Mouse (Mus musculus) neural tube, embryonic 15.5 days (tissue): Measurements from ENCODE around the gene Commd2. TPM values are rescaled to one million over a fixed set of nuclear protein-coding genes. Genes with fewer than 3 reads are reported as not detected.

Experiments
- ATAC-seq: fragments of 200-750 bp; cut with Nextera tagmentation; 2 replicates; pipeline ENCODE4 v1.8.0; 2017; ENCODE audit warnings: mild to moderate bottlenecking, moderate TSS enrichment, moderate library complexity; ENCODE audit not compliant: low FRiP score
- H3K27ac ChIP-seq: fragments of 300-500 bp; sonication (generic); replicated peaks from 2 replicates; pipeline ENCODE4 v1.5.1; 2015; ENCODE audit warnings: mild to moderate bottlenecking, inconsistent platforms
- H3K27me3 ChIP-seq: fragments of 300-500 bp; sonication (generic); replicated peaks from 2 replicates; pipeline ENCODE4 v1.6.1; 2015; ENCODE audit warnings: inconsistent platforms
- H3K36me3 ChIP-seq: fragments of 300-500 bp; sonication (generic); 2 replicates; pipeline ENCODE4 v1.6.1; 2015; ENCODE audit warnings: inconsistent platforms
- H3K4me1 ChIP-seq: fragments of 300-500 bp; sonication (generic); 2 replicates; pipeline ENCODE4 v1.6.1; 2015; ENCODE audit warnings: inconsistent platforms
- H3K4me2 ChIP-seq: fragments of 300-500 bp; sonication (generic); 2 replicates; pipeline ENCODE4 v1.6.1; 2015; ENCODE audit warnings: inconsistent platforms, mild to moderate bottlenecking, moderate library complexity
- H3K4me3 ChIP-seq: fragments of 300-500 bp; sonication (generic); replicated peaks from 2 replicates; pipeline ENCODE4 v1.5.1; 2015; ENCODE audit warnings: mild to moderate bottlenecking, inconsistent platforms
- H3K9ac ChIP-seq: fragments of 300-500 bp; sonication (generic); replicated peaks from 2 replicates; pipeline ENCODE4 v1.6.1; 2015; ENCODE audit warnings: mild to moderate bottlenecking, inconsistent platforms
- H3K9me3 ChIP-seq: fragments of 300-500 bp; sonication (generic); replicated peaks from 2 replicates; pipeline ENCODE4 v1.6.1; 2016; ENCODE audit warnings: inconsistent platforms
- WGBS: fragments of 180-500 bp; shearing (Covaris S2); methylation state at CpG from one replicate; pipeline ENCODE4 v1.1.7; 2015; ENCODE audit warnings: mixed read lengths; 5-methylcytosine and 5-hydroxymethylcytosine counted together
- polyA plus RNA-seq: library from polyadenylated mRNA; unstranded; fragments of >200 nt; fragmentation: Nextera tagmentation; extraction: Ambion mirVana; gene quantifications from 2 replicates; pipeline ENCODE4 v1.2.1, GENCODE M21; 2015

Gene Commd2
- polyA plus RNA-seq, 1 experiment from 2014 or later = 64.6 TPM

DNA sequence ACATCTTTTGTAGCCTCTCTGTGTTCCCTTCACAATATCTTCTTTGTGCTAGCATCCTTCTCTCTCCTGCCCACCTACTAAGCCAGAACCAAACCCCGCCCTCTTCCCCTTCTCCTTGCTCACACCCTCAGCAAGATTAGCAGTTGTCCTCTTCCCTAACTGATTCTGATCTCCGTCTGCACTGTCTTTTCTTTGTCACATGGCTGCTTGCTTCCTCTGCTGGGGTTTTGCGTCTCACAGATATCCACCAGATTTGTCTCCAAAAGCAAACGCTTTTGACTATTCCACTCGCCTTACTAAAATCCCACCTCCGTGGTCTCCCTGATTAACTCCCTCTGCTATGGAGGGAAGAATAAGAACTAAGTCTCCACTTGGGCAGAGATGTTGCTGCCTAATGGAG is 7.1 kb upstream of the Commd2 start:
- whole genome bisulfite sequencing = 74% methylated on average over 6 of the region's 6 CpGs
- no peaks in the 10 kb centered on the region for H3K36me3 ChIP-seq
- H3K4me2 ChIP-seq = no peak overlapping the region
- H3K4me1 ChIP-seq = no peaks in the 10 kb centered on the region
- no peak overlapping the region for H3K9ac ChIP-seq
- ATAC-seq = no peak
- H3K9me3 ChIP-seq = no peaks in the 10 kb centered on the region
- no peak overlapping the region for H3K4me3 ChIP-seq
- no peak overlapping the region for H3K27ac ChIP-seq
- no peaks in the 10 kb centered on the region for H3K27me3 ChIP-seq

DNA sequence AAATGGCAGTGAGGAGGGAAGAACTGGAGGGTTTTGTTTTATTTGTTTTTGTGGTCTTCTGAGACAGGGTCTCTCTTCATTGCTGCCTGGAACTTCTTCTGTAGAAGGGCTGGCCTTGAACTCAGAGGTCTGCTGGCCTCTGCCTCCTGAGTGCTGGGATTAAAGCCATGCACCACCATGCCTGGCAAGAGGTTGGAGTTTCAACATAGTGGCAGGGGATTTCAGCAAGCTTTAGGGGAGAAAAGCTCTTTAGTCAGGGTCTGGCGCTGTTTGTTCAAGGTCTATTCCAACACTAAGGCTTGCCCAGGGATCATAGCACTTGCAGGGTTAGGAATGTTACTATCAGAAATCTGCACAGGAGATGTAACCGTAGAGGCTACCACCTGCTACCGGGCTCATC is 2.1 kb upstream of the Commd2 start:
- 87% methylated on average over 3 of the region's 3 CpGs for WGBS
- Histone ChIP-seq H3K9me3 (no peaks in the 10 kb centered on the region), H3K27ac (no peak overlapping the region), H3K36me3 (no peaks in the 10 kb centered on the region), H3K4me3 (no peak overlapping the region), H3K4me1 (peaks cover 9% of the 10 kb centered on the region), H3K4me2 (no peak overlapping the region), H3K9ac (no peak overlapping the region), H3K27me3 (no peaks in the 10 kb centered on the region)
- ATAC-seq = no peak

GRCm38 (mm10) chr3:57652485-57652884 is 970 bp upstream of the Commd2 start:
- no peak overlapping the region for H3K9ac ChIP-seq
- H3K9me3 ChIP-seq = no peaks in the 10 kb centered on the region
- H3K36me3 ChIP-seq = no peaks in the 10 kb centered on the region
- no peak overlapping the region for H3K27ac ChIP-seq
- no peak overlapping the region for H3K4me2 ChIP-seq
- H3K4me3 ChIP-seq = no peak overlapping the region
- ATAC-seq = no peak
- H3K4me1 ChIP-seq = peaks cover 9% of the 10 kb centered on the region
- 92% methylated on average over 3 of the region's 3 CpGs for WGBS
- H3K27me3 ChIP-seq = no peaks in the 10 kb centered on the region

DNA sequence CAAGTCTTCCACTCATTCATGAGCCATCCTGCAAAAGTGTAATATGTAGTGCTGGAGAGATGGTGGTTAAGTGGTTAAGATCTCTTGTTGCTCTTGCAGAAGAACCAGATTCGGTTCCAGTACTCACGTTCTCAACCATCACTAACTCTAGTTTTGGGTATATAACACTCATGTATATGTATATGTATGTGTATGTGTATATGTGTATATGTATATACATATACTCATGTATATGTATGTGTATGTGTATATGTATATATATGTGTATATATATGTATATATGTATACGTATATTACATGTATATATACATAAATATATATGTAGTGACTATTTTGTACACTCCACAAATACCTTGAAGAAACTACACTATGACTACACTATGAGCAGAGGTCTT is 347 bp upstream of the Commd2 start:
- Histone ChIP-seq H3K4me2 (peak overlapping the region; percentile 74), H3K4me1 (peaks cover 9% of the 10 kb centered on the region), H3K4me3 (peak overlapping the region; percentile 81), H3K9me3 (no peaks in the 10 kb centered on the region), H3K9ac (peak overlapping the region; percentile 72), H3K27me3 (no peaks in the 10 kb centered on the region), H3K27ac (peak overlapping the region; percentile 82), H3K36me3 (no peaks in the 10 kb centered on the region)
- 71% methylated on average over 3 of the region's 3 CpGs for WGBS
- peak; percentile 32 for ATAC-seq

DNA sequence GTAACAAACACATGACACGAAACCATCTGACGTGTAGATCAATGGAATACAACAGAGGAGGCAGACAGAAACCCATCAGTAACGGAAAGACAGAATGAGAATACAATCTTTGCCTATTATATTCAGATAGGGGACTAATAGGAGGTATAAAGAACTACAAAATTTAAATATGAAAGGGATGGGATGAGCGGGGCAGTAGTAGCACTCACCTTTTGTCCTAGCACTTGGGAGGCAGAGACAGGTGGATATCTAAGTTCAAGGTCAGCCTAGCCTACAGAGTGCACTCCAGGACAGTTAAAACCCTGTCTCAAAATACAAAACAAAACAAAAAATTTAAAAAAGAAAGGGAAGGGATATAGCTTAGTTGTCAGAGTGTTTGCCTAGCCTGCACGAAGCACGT is 8.3 kb downstream of the Commd2 start:
- WGBS = 92% methylated on average over 6 of the region's 6 CpGs
- H3K27ac ChIP-seq = no peak overlapping the region
- H3K9me3 ChIP-seq = no peaks in the 10 kb centered on the region
- ATAC-seq = no peak
- H3K4me2 ChIP-seq = no peak overlapping the region
- no peaks in the 10 kb centered on the region for H3K27me3 ChIP-seq
- peaks cover 16% of the 10 kb centered on the region for H3K36me3 ChIP-seq
- no peak overlapping the region for H3K4me3 ChIP-seq
- no peaks in the 10 kb centered on the region for H3K4me1 ChIP-seq
- H3K9ac ChIP-seq = no peak overlapping the region

DNA sequence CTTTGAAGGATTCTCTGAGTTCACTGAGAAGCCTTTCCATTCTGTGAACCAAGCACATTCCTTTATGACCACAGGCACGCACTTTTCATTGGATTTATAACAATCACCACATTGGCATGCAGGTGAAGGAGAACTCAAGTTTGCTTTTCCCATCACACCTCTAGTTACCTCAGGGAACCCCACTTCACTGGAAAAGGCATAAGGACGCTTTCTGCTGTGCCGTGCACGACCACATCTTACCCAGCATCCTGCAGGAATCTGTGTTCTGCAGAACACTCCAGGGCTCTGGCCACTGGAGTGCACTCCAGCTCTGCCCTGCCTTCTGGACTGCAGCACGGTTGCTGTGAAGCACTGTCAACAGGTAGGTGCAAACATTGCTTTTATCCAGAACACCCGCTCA is 13.9 kb downstream of the Commd2 start:
- 84% methylated on average over 6 of the region's 6 CpGs for WGBS
- Histone ChIP-seq H3K36me3 (no peaks in the 10 kb centered on the region), H3K4me3 (no peak overlapping the region)

DNA sequence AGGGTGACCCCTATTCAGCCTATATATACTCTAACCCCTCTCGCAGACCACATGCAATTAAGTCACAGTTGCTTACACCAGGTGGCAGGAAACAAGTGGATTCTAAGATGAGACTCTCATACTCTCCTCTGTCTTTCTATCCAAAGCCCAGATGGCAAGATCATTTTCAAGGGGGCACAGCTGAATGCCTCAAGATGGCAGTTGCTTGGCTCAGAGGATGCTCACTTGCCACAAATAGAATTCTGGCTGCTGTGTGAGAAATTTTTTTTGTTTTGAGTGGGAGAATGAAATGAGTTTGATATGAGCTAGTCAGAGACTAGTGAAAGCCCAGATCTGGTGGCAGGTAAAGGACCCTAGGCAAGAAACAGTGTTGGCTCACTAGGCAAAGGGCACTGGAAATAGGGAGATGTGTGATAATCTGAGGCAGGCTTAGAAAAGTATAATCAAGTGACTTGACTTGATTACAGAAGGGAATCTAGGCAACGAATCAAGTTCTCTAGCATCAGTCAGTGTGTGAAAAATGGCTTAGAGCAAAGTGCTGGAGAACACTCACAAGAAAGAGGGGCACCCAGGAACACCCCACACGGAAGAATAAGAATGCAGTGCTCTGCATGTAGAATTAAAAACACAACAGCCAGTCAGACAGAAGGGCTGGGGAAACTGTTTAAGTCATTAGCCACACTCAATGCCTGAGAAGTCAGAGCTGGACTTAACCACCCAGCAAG is 16.6 kb downstream of the Commd2 start:
- H3K9me3 ChIP-seq = no peaks in the 10 kb centered on the region
- H3K4me3 ChIP-seq = no peak overlapping the region
- no peaks in the 10 kb centered on the region for H3K4me1 ChIP-seq
- H3K36me3 ChIP-seq = no peaks in the 10 kb centered on the region
- 77% methylated on average over 3 of the region's 3 CpGs for WGBS
- no peak overlapping the region for H3K4me2 ChIP-seq
- H3K9ac ChIP-seq = no peak overlapping the region
- ATAC-seq = no peak
- H3K27ac ChIP-seq = no peak overlapping the region
- no peaks in the 10 kb centered on the region for H3K27me3 ChIP-seq

More for the DNA sequence above, 13.9 kb downstream of the Commd2 start:
- no peak for ATAC-seq
- H3K27me3 ChIP-seq = no peaks in the 10 kb centered on the region
- no peak overlapping the region for H3K9ac ChIP-seq
- H3K9me3 ChIP-seq = no peaks in the 10 kb centered on the region
- no peak overlapping the region for H3K4me2 ChIP-seq
- H3K4me1 ChIP-seq = no peaks in the 10 kb centered on the region
- no peak overlapping the region for H3K27ac ChIP-seq

DNA sequence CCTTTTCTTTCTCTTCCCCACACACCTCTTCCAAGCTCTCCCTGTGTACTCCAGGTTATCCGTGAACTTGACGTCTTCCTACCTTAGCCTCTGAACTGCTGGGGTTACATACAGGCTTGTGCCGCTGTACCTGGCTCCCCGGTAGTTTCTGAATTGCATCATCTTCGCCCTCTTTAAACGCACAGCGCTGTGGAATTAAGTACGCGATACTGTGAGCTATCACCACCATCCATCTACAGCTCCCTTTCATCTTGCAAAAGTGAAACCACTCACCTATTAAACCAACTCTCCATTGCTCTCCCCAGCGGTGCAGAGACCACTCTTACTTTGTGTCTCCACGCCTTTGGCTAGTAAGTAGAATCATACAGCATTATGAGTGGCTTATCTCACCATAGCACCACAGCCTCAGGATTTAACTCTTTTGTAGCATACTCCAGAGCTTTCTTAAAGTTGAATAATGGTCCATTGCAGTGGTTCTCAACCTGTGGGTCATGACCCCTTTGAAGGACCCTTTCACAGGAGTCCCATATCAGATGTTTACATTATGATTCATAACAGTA is 24.5 kb downstream of the Commd2 start:
- Histone ChIP-seq H3K27me3 (no peaks in the 10 kb centered on the region), H3K27ac (no peak overlapping the region), H3K9ac (no peak overlapping the region), H3K4me3 (no peak overlapping the region), H3K4me2 (no peak overlapping the region), H3K9me3 (no peaks in the 10 kb centered on the region), H3K36me3 (no peaks in the 10 kb centered on the region), H3K4me1 (peaks cover 5% of the 10 kb centered on the region)
- no peak for ATAC-seq
- WGBS = 83% methylated on average over 11 of the region's 11 CpGs

DNA sequence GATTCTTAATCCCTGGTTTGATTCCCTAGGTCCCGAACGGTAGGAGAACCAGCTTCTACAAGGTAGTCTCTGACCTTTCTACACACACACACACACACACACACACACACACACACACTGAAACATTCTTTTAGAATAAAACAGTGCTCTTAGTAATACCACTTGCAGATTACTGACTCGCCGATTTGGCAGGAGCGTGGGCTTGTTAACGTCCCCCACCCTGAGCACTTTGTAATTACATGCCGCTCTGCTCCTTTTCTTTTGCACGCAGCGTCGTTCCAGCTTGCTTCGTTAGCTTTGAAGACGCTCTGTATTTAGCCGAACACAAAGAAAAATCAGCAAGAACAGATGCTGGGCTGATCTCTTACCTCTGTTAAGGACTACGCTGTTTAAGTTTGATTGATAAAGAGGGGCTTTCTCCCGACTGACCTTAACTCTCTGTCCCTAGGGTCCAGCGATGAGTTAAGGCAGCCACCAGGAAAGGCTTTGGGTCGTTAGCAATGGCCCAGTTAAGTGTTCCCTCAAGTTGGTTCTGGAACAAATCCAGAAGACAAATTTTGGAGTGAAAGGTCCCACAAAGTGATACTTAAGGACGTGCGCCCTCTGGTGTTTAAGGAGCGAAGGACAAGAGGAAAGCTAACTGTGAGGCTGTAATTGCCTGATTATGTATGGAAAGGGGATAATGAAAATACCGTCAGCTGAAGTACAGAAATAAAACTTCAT is 26.1 kb downstream of the Commd2 start:
- no peaks in the 10 kb centered on the region for H3K36me3 ChIP-seq
- peaks cover 5% of the 10 kb centered on the region for H3K4me1 ChIP-seq
- peak overlapping the region; percentile 45 for H3K9ac ChIP-seq
- H3K4me2 ChIP-seq = peak overlapping the region; percentile 76
- H3K4me3 ChIP-seq = peak overlapping the region; percentile 41
- peak; percentile 90 for ATAC-seq
- H3K9me3 ChIP-seq = no peaks in the 10 kb centered on the region
- 15% methylated on average over 21 of the region's 21 CpGs for WGBS
- H3K27me3 ChIP-seq = no peaks in the 10 kb centered on the region
- peak overlapping the region; percentile 61 for H3K27ac ChIP-seq

- Histone ChIP-seq H3K27me3 (no peaks in the 10 kb centered on the region), H3K4me3 (no peak overlapping the region), H3K27ac (no peak overlapping the region), H3K4me2 (no peak overlapping the region), H3K4me1 (no peaks in the 10 kb centered on the region), H3K9me3 (no peaks in the 10 kb centered on the region), H3K9ac (no peak overlapping the region), H3K36me3 (no peaks in the 10 kb centered on the region)
- WGBS = 74% methylated on average over 4 of the region's 4 CpGs
- ATAC-seq = no peak
These were observed 31.8 kb downstream of the Commd2 start for GRCm38 (mm10) chr3:57619718-57620117.

- ATAC-seq = no peak
- H3K4me1 ChIP-seq = no peaks in the 10 kb centered on the region
- no peak overlapping the region for H3K4me3 ChIP-seq
- H3K9ac ChIP-seq = no peak overlapping the region
- no peak overlapping the region for H3K27ac ChIP-seq
- no peak overlapping the region for H3K4me2 ChIP-seq
- WGBS = 92% methylated on average over 4 of the region's 4 CpGs
- no peaks in the 10 kb centered on the region for H3K9me3 ChIP-seq
- H3K36me3 ChIP-seq = no peaks in the 10 kb centered on the region
- H3K27me3 ChIP-seq = no peaks in the 10 kb centered on the region
These were observed 35.9 kb downstream of the Commd2 start for GRCm38 (mm10) chr3:57615652-57616051.

DNA sequence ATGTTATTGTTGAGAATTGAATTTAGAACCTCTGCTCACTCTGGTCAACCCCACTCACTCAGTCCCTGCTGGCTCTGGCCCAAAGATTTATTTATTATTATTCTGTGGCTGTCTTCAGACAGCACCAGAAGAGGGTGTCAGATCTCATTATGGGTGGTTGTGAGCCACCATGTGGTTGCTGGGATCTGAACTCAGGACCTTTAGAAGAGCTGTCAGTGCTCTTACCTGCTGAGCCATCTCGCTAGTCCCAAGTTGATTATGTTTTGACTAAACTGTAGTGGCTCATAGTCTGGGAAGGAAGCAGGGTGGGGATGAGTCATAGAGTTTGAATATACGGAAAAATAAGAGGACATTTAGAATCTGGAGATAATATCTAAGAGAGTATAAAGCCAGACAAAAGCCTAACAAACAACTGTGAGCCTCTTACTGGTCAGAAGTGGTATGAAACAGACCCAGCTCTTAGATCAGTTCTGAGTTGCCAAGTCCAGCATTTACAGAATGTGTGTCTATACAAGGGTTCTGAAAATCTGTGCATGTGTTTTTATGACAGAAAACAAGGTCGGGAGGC is 39.0 kb downstream of the Commd2 start:
- Histone ChIP-seq H3K36me3 (no peaks in the 10 kb centered on the region), H3K9me3 (no peaks in the 10 kb centered on the region), H3K27ac (no peak overlapping the region), H3K27me3 (no peaks in the 10 kb centered on the region), H3K4me2 (no peak overlapping the region), H3K4me3 (no peak overlapping the region), H3K4me1 (no peaks in the 10 kb centered on the region), H3K9ac (no peak overlapping the region)
- WGBS = 84% methylated on average over 3 of the region's 3 CpGs
- ATAC-seq = no peak
